Mouse (Mus musculus) CH12.LX (cell line): ENCODE measurements around the gene Elk3. TPM values are rescaled to one million over a fixed set of nuclear protein-coding genes. Genes with fewer than 3 reads are reported as not detected.

Experiments used
- DNase-seq: peaks from one replicate; pipeline ENCODE4 v3.0.0-alpha.2; 2013; ENCODE audit errors: extremely low read depth
- H3K27ac ChIP-seq: 2 replicates; pipeline ENCODE4 v1.5.1; 2012; ENCODE audit warnings: low read depth, mild to moderate bottlenecking, control low read depth, moderate library complexity; ENCODE audit not compliant: insufficient read depth
- H3K27me3 ChIP-seq: replicated peaks from 2 replicates; pipeline ENCODE3; 2012; ENCODE audit warnings: inconsistent platforms
- H3K36me3 ChIP-seq, 2 experiments: replicated peaks in 1 of 2; 2 replicates each; pipeline versions ENCODE3 to v1.6.1; 2012; ENCODE audit warnings: inconsistent platforms in 1 of 2, low read length in 1 of 2, mild to moderate bottlenecking in 1 of 2, mixed read lengths in 1 of 2, moderate library complexity in 1 of 2; ENCODE audit not compliant: control insufficient read depth in 1 of 2, insufficient read depth in 1 of 2
- H3K4me1 ChIP-seq, 2 experiments: 2 replicates each; pipeline ENCODE4 v1.6.1; 2012; ENCODE audit warnings: inconsistent platforms in 1 of 2, moderate library complexity in 1 of 2; ENCODE audit not compliant: insufficient read depth in 2 of 2, control insufficient read depth in 1 of 2
- H3K4me2 ChIP-seq: 2 replicates; pipeline ENCODE4 v1.6.1; 2012; ENCODE audit warnings: low read depth, mild to moderate bottlenecking, control low read depth; ENCODE audit not compliant: poor library complexity, insufficient read depth, severe bottlenecking
- H3K4me3 ChIP-seq, 3 experiments: fragments of 150-350 bp in 1 of 3; sonication (generic) in 1 of 3; replicated peaks in 1 of 3; 2 replicates each; pipeline versions ENCODE3 to v1.5.1; 2011 to 2012; ENCODE audit warnings: low read depth in 2 of 3, low read length in 2 of 3, mild to moderate bottlenecking in 2 of 3, moderate library complexity in 2 of 3, control low read depth in 1 of 3, improper control_type of control experiment in 1 of 3, inconsistent platforms in 1 of 3, mixed read lengths in 1 of 3; ENCODE audit not compliant: poor library complexity in 1 of 3
- H3K79me2 ChIP-seq: replicated peaks from 2 replicates; pipeline ENCODE4 v1.6.1; 2012; ENCODE audit warnings: mild to moderate bottlenecking, moderate library complexity; ENCODE audit not compliant: control insufficient read depth, poor library complexity, insufficient read depth, severe bottlenecking; ENCODE audit errors: extremely low read depth
- H3K9ac ChIP-seq: 2 replicates; pipeline ENCODE4 v1.6.1; 2012; ENCODE audit warnings: low read depth, mild to moderate bottlenecking, control low read depth, moderate library complexity; ENCODE audit not compliant: insufficient read depth
- H3K9me3 ChIP-seq: replicated peaks from 2 replicates; pipeline ENCODE3; 2012; ENCODE audit warnings: low read length, inconsistent platforms, mixed read lengths
- BHLHE40 ChIP-seq: IDR thresholded peaks from 2 replicates; pipeline ENCODE4 v1.6.1; 2011; ENCODE audit warnings: mild to moderate bottlenecking, low read depth, low read length, improper control_type of control experiment
- CHD2 ChIP-seq: IDR thresholded peaks from 2 replicates; pipeline ENCODE4 v1.6.1; 2011; ENCODE audit warnings: low read length, improper control_type of control experiment
- CTCF ChIP-seq, 2 experiments: IDR thresholded peaks in 1 of 2; conservative IDR thresholded peaks in 1 of 2; 2 replicates each; pipeline ENCODE4 v1.5.1; 2011 to 2012; ENCODE audit warnings: low read depth in 2 of 2, low read length in 2 of 2, improper control_type of control experiment in 1 of 2, inconsistent platforms in 1 of 2, mild to moderate bottlenecking in 1 of 2, moderate library complexity in 1 of 2
- E2F4 ChIP-seq: IDR thresholded peaks from 2 replicates; pipeline ENCODE4 v1.6.1; 2011; ENCODE audit warnings: low read depth, low read length, improper control_type of control experiment; ENCODE audit not compliant: insufficient replicate concordance
- EP300 ChIP-seq: IDR thresholded peaks from 2 replicates; pipeline ENCODE4 v1.6.1; 2011; ENCODE audit warnings: low read length, improper control_type of control experiment
- GABPA ChIP-seq: IDR thresholded peaks from 2 replicates; pipeline ENCODE4 v1.6.1; 2012; ENCODE audit warnings: low read depth, low read length, improper control_type of control experiment, inconsistent platforms; ENCODE audit not compliant: insufficient replicate concordance
- JUN ChIP-seq: IDR thresholded peaks from 2 replicates; pipeline ENCODE4 v1.6.1; 2011; ENCODE audit warnings: low read depth, mild to moderate bottlenecking, low read length, improper control_type of control experiment, moderate library complexity; ENCODE audit not compliant: insufficient read depth
- MAFK ChIP-seq: IDR thresholded peaks from 2 replicates; pipeline ENCODE4 v1.6.1; 2011; ENCODE audit warnings: low read length, improper control_type of control experiment; ENCODE audit not compliant: insufficient replicate concordance
- MAX ChIP-seq: IDR thresholded peaks from 2 replicates; pipeline ENCODE4 v1.6.1; 2011; ENCODE audit warnings: low read length, improper control_type of control experiment
- MEF2A ChIP-seq: IDR thresholded peaks from 2 replicates; pipeline ENCODE4 v1.6.1; 2014; ENCODE audit warnings: low read depth, mild to moderate bottlenecking, inconsistent platforms, low read length, improper control_type of control experiment, borderline replicate concordance
- MYC ChIP-seq: IDR thresholded peaks from 2 replicates; pipeline ENCODE4 v1.6.1; 2011; ENCODE audit warnings: low read depth, mild to moderate bottlenecking, improper control_type of control experiment, low read length
- NELFE ChIP-seq: IDR thresholded peaks from 2 replicates; pipeline ENCODE4 v1.6.1; 2011; ENCODE audit warnings: low read depth, low read length, improper control_type of control experiment
- NRF1 ChIP-seq: IDR thresholded peaks from 2 replicates; pipeline ENCODE4 v1.6.1; 2014; ENCODE audit warnings: low read depth, mild to moderate bottlenecking, inconsistent platforms, low read length, improper control_type of control experiment, moderate library complexity
- PAX5 ChIP-seq: IDR thresholded peaks from 2 replicates; pipeline ENCODE4 v1.6.1; 2012; ENCODE audit warnings: low read length, inconsistent platforms, mixed read lengths
- POLR2AphosphoS2 ChIP-seq: IDR thresholded peaks from 2 replicates; pipeline ENCODE4 v1.6.1; 2011; ENCODE audit warnings: low read depth, low read length, improper control_type of control experiment
- RAD21 ChIP-seq: IDR thresholded peaks from 2 replicates; pipeline ENCODE4 v1.6.1; 2011; ENCODE audit warnings: low read depth, mild to moderate bottlenecking, low read length, improper control_type of control experiment, moderate library complexity
- TBP ChIP-seq: conservative IDR thresholded peaks from 2 replicates; pipeline ENCODE4 v1.6.1; 2011; ENCODE audit warnings: low read depth, low read length, improper control_type of control experiment
- UBTF ChIP-seq: IDR thresholded peaks from 2 replicates; pipeline ENCODE4 v1.6.1; 2012; ENCODE audit warnings: low read depth, mild to moderate bottlenecking, inconsistent platforms, low read length, improper control_type of control experiment, moderate library complexity
- USF2 ChIP-seq: conservative IDR thresholded peaks from 2 replicates; pipeline ENCODE4 v1.6.1; 2011; ENCODE audit warnings: low read depth, low read length, improper control_type of control experiment
- ZC3H11A ChIP-seq: IDR thresholded peaks from 2 replicates; pipeline ENCODE4 v1.6.1; 2012; ENCODE audit warnings: low read depth, mild to moderate bottlenecking, inconsistent platforms, low read length, improper control_type of control experiment
- dilution Hi-C: fragments of 300-500 bp; cut with MboI; formaldehyde crosslinking; loops from 2 replicates; pipeline ENCODE4 v1.14.3; 2020; ENCODE audit warnings: low sequenced_read_pairs; ENCODE audit not compliant: extremely low pct_unique_long_range_greater_than_20kb, extremely low pct_ligation_motif_present
- in situ Hi-C: fragments of 300-500 bp; cut with MboI; formaldehyde crosslinking; loops from 3 replicates; pipeline ENCODE4 v1.14.3; 2019; ENCODE audit warnings: low sequenced_read_pairs, low pct_ligation_motif_present, low pct_unique_long_range_greater_than_20kb, mixed read lengths
- polyA plus RNA-seq: library from polyadenylated mRNA; unstranded; fragments of >175 nt; gene quantifications from 2 replicates; pipeline ENCODE4 v1.2.1, GENCODE M21; 2012; ENCODE audit warnings: low read depth; ENCODE audit not compliant: insufficient read length
- total RNA-seq, 2 experiments: library from RNA; depleted of rRNA; stranded (reverse); fragments of 300-350 nt in 1 of 2; fragments of >200 nt in 1 of 2; gene quantifications; 2 replicates each; pipeline ENCODE4 v1.2.3; 2012 to 2014

Gene Elk3
- total and polyA plus RNA-seq, 3 experiments: 20.1 to 37.0 (median 25.8) TPM

DNA sequence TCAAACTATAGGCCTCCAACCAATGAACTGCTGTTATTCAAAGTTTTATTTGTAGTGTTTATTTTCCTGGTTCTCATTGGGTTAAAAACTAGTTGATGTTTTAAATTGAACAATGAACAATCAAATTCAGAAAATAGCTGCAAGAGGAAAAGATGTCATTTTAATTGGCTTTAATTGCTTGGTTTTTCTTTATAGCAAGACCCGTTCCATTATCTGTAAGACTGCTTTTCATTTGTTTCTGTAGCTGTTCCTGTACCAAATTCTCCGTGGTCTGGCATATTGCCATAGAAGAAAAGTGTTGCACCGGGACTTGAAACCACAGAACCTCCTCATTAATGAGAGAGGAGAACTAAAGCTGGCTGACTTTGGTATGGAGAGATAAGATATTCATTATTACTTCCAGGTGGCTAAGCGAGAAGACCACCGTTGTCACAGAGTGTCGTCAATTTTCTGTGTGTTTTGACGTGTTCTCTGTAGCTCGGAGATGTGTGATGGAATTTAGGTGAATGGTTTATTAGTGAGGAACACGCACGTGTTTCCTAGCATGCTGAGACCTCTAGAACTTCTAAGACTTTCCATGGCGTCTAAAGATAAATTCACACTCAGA, 82.4 kb downstream of the Elk3 start:
- no peaks in the 10 kb centered on the region for H3K27me3 ChIP-seq
- H3K79me2 ChIP-seq: no peaks in the 10 kb centered on the region
- no peak overlapping the region for H3K9ac ChIP-seq
- no peak for DNase-seq
- H3K4me1 ChIP-seq: peaks cover 4 to 6% of the 10 kb centered on the region in 2 experiments
- no peak overlapping the region for H3K4me3 ChIP-seq
- H3K27ac ChIP-seq: no peak overlapping the region
- no peak overlapping the region for H3K4me2 ChIP-seq
- in situ Hi-C loops: no loop called here
- TF ChIP-seq NELFE (no peak), ZC3H11A (no peak), CTCF (conservative IDR thresholded peaks at IDR 0.05 in 1 of 2, IDR thresholded peaks at IDR 0.05 in 1 of 2; ENCODE audit: low read depth in 2 of 2, low read length in 2 of 2) (no peak), EP300 (no peak), RAD21 (no peak), JUN (no peak), MYC (no peak), MAFK (no peak), TBP (no peak)
- dilution Hi-C loops: no loop called here
- peaks cover 37 to 71% of the 10 kb centered on the region in 2 experiments for H3K36me3 ChIP-seq
- H3K9me3 ChIP-seq: no peaks in the 10 kb centered on the region

DNA sequence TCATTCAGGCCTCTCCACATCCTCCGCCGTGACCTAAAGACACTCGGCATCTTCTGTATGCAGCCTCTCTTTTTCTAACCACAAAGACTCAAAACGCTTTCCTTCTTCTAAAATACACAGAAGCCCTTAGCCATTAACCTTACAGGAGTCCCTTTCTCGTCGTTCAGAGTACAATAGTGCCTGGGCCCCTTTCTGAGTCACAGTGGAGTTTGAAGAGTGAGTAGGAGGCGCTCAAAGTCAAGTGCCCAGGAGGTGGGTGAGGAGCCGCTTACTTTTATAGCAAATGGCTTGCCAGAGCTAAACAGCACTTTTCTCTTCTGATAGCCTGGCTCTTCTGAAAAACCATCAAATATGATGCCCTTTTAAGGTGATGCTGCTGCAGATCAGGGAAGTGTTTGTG, 83.0 kb downstream of the Elk3 start:
- Histone ChIP-seq H3K79me2 (no peaks in the 10 kb centered on the region), H3K27ac (no peak overlapping the region), H3K36me3 (peaks cover 31 to 66% of the 10 kb centered on the region in 2 experiments), H3K4me3 (no peak overlapping the region), H3K4me1 (peaks cover 4 to 6% of the 10 kb centered on the region in 2 experiments), H3K9ac (no peak overlapping the region), H3K4me2 (no peak overlapping the region), H3K27me3 (no peaks in the 10 kb centered on the region), H3K9me3 (no peaks in the 10 kb centered on the region)
- in situ Hi-C loops: no loop called here
- dilution Hi-C loops: no loop called here
- DNase-seq: no peak
- TF ChIP-seq MAX (no peak), MEF2A (no peak), GABPA (no peak), BHLHE40 (no peak), CHD2 (no peak), PAX5 (no peak), POLR2AphosphoS2 (no peak), USF2 (no peak), UBTF (no peak), MAFK (no peak), E2F4 (no peak), NRF1 (no peak)
